Mouse (Mus musculus) frontal cortex, adult 2 months (tissue): ENCODE data around the gene Lrrc28. TPM values are rescaled to one million over a fixed set of nuclear protein-coding genes. Genes with fewer than 3 reads are reported as not detected.
A peak's percentile ranks its signal among the peaks of the same experiment; 100 is the strongest.

Experiments used
- DNase-seq, 2 experiments: peaks; one replicate each; pipeline ENCODE4 v3.0.0; 2022; ENCODE audit warnings: low spot score in 1 of 2; ENCODE audit errors: extremely low spot score in 1 of 2
- polyA plus RNA-seq: library from polyadenylated mRNA; depleted of rRNA; stranded (reverse); fragments of >200 nt; gene quantifications from 2 replicates; pipeline ENCODE4 v1.2.3, GENCODE M21; 2012; rRNA removed

Lrrc28 gene
- 32.6 and 37.4 TPM in 2 replicates for polyA plus RNA-seq

GRCm38 (mm10) chr7:67644833-67645680 is at the start of gene Lrrc28:
Gene Lrrc28, minus strand, starts transcription at chr7:67645268.
- DNase-seq = peak; percentile 99 to 100

GRCm38 (mm10) chr7:67692791-67693538 is 47.9 kb upstream of the Lrrc28 start:
- DNase-seq = no peak

- no peak for DNase-seq
Measured at GRCm38 (mm10) chr7:67692141-67692540, 47.1 kb upstream of the Lrrc28 start.

- no peak for DNase-seq
Measured at GRCm38 (mm10) chr7:67691036-67691435, 46.0 kb upstream of the Lrrc28 start.

GRCm38 (mm10) chr7:67689793-67690192 is 44.7 kb upstream of the Lrrc28 start:
- DNase-seq = no peak

- no peak for DNase-seq
Measured at GRCm38 (mm10) chr7:67688281-67688680, 43.2 kb upstream of the Lrrc28 start.

GRCm38 (mm10) chr7:67686545-67686944 is 41.5 kb upstream of the Lrrc28 start:
- no peak for DNase-seq

GRCm38 (mm10) chr7:67683006-67683405 is 37.9 kb upstream of the Lrrc28 start:
- no peak for DNase-seq

GRCm38 (mm10) chr7:67681078-67681477 is 36.0 kb upstream of the Lrrc28 start:
- no peak for DNase-seq

- DNase-seq = no peak
Measured at GRCm38 (mm10) chr7:67678878-67679499, 33.9 kb upstream of the Lrrc28 start.

- DNase-seq = no peak
Measured at GRCm38 (mm10) chr7:67673656-67674055, 28.6 kb upstream of the Lrrc28 start.

- peak; percentile 87 to 99 for DNase-seq
Measured at GRCm38 (mm10) chr7:67672650-67673049, 27.6 kb upstream of the Lrrc28 start.

GRCm38 (mm10) chr7:67670965-67671364 is 25.9 kb upstream of the Lrrc28 start:
- no peak for DNase-seq

GRCm38 (mm10) chr7:67663981-67664694 is 19.1 kb upstream of the Lrrc28 start:
- no peak for DNase-seq

GRCm38 (mm10) chr7:67662424-67662823 is 17.4 kb upstream of the Lrrc28 start:
- no peak for DNase-seq

GRCm38 (mm10) chr7:67658110-67658509 is 13.0 kb upstream of the Lrrc28 start:
- DNase-seq = no peak

- no peak for DNase-seq
Measured at GRCm38 (mm10) chr7:67655186-67655585, 10.1 kb upstream of the Lrrc28 start.

GRCm38 (mm10) chr7:67654668-67655067 is 9.6 kb upstream of the Lrrc28 start:
- DNase-seq = peak in 1 of 2 experiments; percentile 33

GRCm38 (mm10) chr7:67652211-67652610 is 7.1 kb upstream of the Lrrc28 start:
- DNase-seq = no peak

- DNase-seq = no peak
Measured at GRCm38 (mm10) chr7:67648376-67648775, 3.3 kb upstream of the Lrrc28 start.

- peak in 1 of 2 experiments; percentile 37 for DNase-seq
Measured at GRCm38 (mm10) chr7:67647277-67647676, 2.2 kb upstream of the Lrrc28 start, which contains the start of gene Ttc23. Gene Ttc23, plus strand, starts transcription at chr7:67647410.
